Mouse (Mus musculus) heart, embryonic 13.5 days (tissue): ENCODE data around the gene Micall1. TPM values are rescaled to one million over a fixed set of nuclear protein-coding genes. Genes with fewer than 3 reads are reported as not detected.

Experiments
- ATAC-seq: fragments of 200-750 bp; cut with Nextera tagmentation; 2 replicates; pipeline ENCODE4 v1.8.0; 2017; ENCODE audit warnings: moderate TSS enrichment; ENCODE audit not compliant: insufficient number of reproducible peaks, low FRiP score, low TSS enrichment; ENCODE audit errors: extremely low read depth
- H3K27ac ChIP-seq: fragments of 300-500 bp; sonication (generic); replicated peaks from 2 replicates; pipeline ENCODE4 v1.5.1; 2015; ENCODE audit warnings: moderate library complexity, mild to moderate bottlenecking, inconsistent platforms
- H3K27me3 ChIP-seq: fragments of 300-500 bp; sonication (generic); replicated peaks from 2 replicates; pipeline ENCODE4 v1.6.1; 2015; ENCODE audit warnings: mild to moderate bottlenecking, inconsistent platforms
- H3K36me3 ChIP-seq: fragments of 300-500 bp; sonication (generic); 2 replicates; pipeline ENCODE4 v1.6.1; 2015; ENCODE audit warnings: mild to moderate bottlenecking, inconsistent platforms
- H3K4me1 ChIP-seq: fragments of 300-500 bp; sonication (generic); 2 replicates; pipeline ENCODE4 v1.6.1; 2015; ENCODE audit warnings: inconsistent platforms
- H3K4me2 ChIP-seq: fragments of 300-500 bp; sonication (generic); 2 replicates; pipeline ENCODE4 v1.6.1; 2015; ENCODE audit warnings: inconsistent platforms, mild to moderate bottlenecking, moderate library complexity
- H3K4me3 ChIP-seq: fragments of 300-500 bp; sonication (generic); 2 replicates; pipeline ENCODE4 v1.5.1; 2015; ENCODE audit warnings: moderate library complexity, mild to moderate bottlenecking, inconsistent platforms
- H3K9ac ChIP-seq: fragments of 300-500 bp; sonication (generic); 2 replicates; pipeline ENCODE4 v1.6.1; 2015; ENCODE audit warnings: inconsistent platforms, mild to moderate bottlenecking, moderate library complexity
- H3K9me3 ChIP-seq: fragments of 300-500 bp; sonication (generic); 2 replicates; pipeline ENCODE4 v1.6.1; 2016; ENCODE audit warnings: inconsistent platforms
- WGBS: fragments of 180-500 bp; shearing (Covaris S2); methylation state at CpG from one replicate; pipeline ENCODE4 v1.1.7; 2015; ENCODE audit warnings: mixed read lengths; 5-methylcytosine and 5-hydroxymethylcytosine counted together
- polyA plus RNA-seq: library from polyadenylated mRNA; unstranded; fragments of >200 nt; fragmentation: Nextera tagmentation; extraction: Ambion mirVana; gene quantifications from 2 replicates; pipeline ENCODE4 v1.2.1, GENCODE M21; 2015

The Micall1 gene
- polyA plus RNA-seq, 1 experiment from 2014 or later = 15.6 TPM

GRCm38 (mm10) chr15:79098220-79098619, 10.5 kb upstream of the Micall1 start:
- Histone ChIP-seq H3K27ac (peak overlapping the region; percentile 96), H3K9me3 (no peaks in the 10 kb centered on the region), H3K36me3 (peaks cover 30% of the 10 kb centered on the region), H3K9ac (peak overlapping the region; percentile 74), H3K4me3 (no peak overlapping the region), H3K4me2 (peak overlapping the region; percentile 39), H3K4me1 (peaks cover 77% of the 10 kb centered on the region), H3K27me3 (no peaks in the 10 kb centered on the region)
- no peak for ATAC-seq
- 41% methylated on average over 5 of the region's 5 CpGs for WGBS

DNA sequence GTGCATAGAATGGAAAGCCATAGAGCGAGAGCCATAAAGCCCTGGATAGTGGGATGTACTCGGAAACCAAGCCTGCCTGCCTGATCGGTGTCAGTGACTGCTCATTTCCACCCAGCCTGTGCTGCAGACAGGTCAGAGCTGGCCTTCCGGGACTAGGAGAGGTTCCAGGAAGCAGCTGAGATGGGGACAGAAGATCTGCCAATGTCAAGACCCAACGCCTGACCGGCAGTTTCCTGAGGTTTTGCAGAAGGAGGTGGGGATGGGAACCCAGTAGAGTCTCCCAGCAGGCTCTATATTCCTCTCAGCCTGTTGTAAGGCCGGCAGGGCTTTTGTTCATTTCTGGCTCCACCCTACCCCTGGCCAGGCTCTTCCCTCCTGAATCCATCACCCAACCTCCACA, 9.8 kb upstream of the Micall1 start:
- peak overlapping the region; percentile 39 for H3K4me2 ChIP-seq
- no peak overlapping the region for H3K4me3 ChIP-seq
- peaks cover 71% of the 10 kb centered on the region for H3K4me1 ChIP-seq
- peak; percentile 31; the same call in 1 of the 2 replicates for ATAC-seq
- no peaks in the 10 kb centered on the region for H3K27me3 ChIP-seq
- H3K27ac ChIP-seq = peak overlapping the region; percentile 96
- 23% methylated on average over 7 of the region's 7 CpGs for WGBS
- H3K9ac ChIP-seq = peak overlapping the region; percentile 74
- H3K9me3 ChIP-seq = no peaks in the 10 kb centered on the region
- peaks cover 24% of the 10 kb centered on the region for H3K36me3 ChIP-seq

DNA sequence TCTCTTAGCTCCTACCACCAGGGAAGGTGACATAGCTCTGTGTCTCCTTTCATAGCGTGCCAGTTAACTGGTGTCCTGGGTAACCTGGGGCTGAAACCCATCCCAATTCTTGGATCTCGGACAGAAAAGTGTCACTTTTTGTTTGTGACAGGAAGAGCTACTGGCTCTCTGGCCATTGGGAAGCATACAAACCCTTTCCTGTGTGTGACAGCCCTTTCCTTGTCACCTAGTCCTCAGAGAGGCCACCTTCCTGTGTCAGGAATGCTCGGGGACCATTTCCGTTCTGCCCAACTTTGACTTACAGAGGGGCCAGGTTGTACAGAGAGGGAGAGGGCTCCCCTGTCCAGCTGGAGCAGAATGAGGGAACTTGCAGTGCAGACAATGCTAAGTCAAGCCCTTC, 9.2 kb upstream of the Micall1 start:
- Histone ChIP-seq H3K9me3 (no peaks in the 10 kb centered on the region), H3K36me3 (peaks cover 18% of the 10 kb centered on the region), H3K4me1 (peaks cover 71% of the 10 kb centered on the region), H3K27me3 (no peaks in the 10 kb centered on the region), H3K9ac (peak overlapping the region; percentile 50), H3K27ac (peak overlapping the region; percentile 96), H3K4me3 (no peak overlapping the region), H3K4me2 (0 out of 2 replicates have a peak overlapping the region, but pooled peaks have one; percentile 16)
- no peak for ATAC-seq
- WGBS = 48% methylated on average over 4 of the region's 4 CpGs

DNA sequence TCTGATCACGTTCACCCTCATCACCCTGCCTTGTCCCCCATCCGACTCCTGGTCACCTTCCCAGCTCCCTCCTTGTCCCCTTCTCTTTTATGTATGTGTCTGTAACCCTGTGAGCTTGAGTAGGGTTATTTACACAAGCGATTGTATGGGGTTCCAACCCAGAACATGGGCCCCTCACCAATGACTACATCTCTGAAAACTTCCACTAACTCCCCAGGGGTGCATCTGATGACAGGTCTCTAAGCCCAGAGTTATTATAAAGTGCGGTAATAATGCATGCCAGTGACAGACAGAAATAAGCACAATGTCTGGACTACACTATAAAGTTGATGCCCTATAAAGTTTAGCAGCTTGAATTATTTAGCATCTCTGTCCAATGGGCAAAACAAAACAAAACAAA, 8.3 kb upstream of the Micall1 start:
- no peak overlapping the region for H3K9ac ChIP-seq
- no peak for ATAC-seq
- peak overlapping the region; percentile 96 for H3K27ac ChIP-seq
- no peak overlapping the region for H3K4me2 ChIP-seq
- H3K9me3 ChIP-seq = no peaks in the 10 kb centered on the region
- peaks cover 71% of the 10 kb centered on the region for H3K4me1 ChIP-seq
- WGBS = 61% methylated on average over 4 of the region's 4 CpGs
- peaks cover 8% of the 10 kb centered on the region for H3K36me3 ChIP-seq
- H3K27me3 ChIP-seq = no peaks in the 10 kb centered on the region
- H3K4me3 ChIP-seq = no peak overlapping the region

DNA sequence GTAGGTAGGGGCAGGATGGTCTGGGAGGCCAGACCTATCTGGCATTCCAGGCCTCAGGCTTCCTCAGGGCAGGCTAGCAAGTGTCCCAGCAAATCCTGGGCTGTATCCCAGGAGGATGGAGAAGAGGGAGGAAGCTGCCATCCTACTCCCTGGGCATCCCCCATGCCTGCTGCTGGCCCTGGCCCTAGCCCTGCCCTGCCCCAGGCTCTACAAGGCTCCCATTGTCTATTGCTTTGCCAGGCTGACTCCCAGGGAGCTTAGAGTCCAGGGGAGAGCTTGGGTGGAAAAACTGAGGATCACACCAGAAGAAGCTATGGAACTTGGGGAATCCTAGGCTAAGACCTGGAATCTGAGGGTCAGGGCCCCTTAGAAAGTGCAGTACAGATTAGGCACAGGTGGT, 7.2 kb upstream of the Micall1 start:
- H3K9me3 ChIP-seq = no peaks in the 10 kb centered on the region
- H3K36me3 ChIP-seq = no peaks in the 10 kb centered on the region
- H3K9ac ChIP-seq = peak overlapping the region; percentile 60; the same call in 1 of the 2 replicates
- no peaks in the 10 kb centered on the region for H3K27me3 ChIP-seq
- H3K4me2 ChIP-seq = no peak overlapping the region
- ATAC-seq = no peak
- peaks cover 61% of the 10 kb centered on the region for H3K4me1 ChIP-seq
- H3K27ac ChIP-seq = peak overlapping the region; percentile 68
- H3K4me3 ChIP-seq = no peak overlapping the region

- Histone ChIP-seq H3K4me2 (no peak overlapping the region), H3K4me3 (no peak overlapping the region), H3K4me1 (peaks cover 51% of the 10 kb centered on the region), H3K27me3 (no peaks in the 10 kb centered on the region), H3K27ac (no peak overlapping the region), H3K9ac (0 out of 2 replicates have a peak overlapping the region, but pooled peaks have one; percentile 10), H3K9me3 (no peaks in the 10 kb centered on the region), H3K36me3 (no peaks in the 10 kb centered on the region)
- 72% methylated on average over 10 of the region's 10 CpGs for WGBS
- no peak for ATAC-seq
These were observed 5.4 kb upstream of the Micall1 start for GRCm38 (mm10) chr15:79103264-79103663.

DNA sequence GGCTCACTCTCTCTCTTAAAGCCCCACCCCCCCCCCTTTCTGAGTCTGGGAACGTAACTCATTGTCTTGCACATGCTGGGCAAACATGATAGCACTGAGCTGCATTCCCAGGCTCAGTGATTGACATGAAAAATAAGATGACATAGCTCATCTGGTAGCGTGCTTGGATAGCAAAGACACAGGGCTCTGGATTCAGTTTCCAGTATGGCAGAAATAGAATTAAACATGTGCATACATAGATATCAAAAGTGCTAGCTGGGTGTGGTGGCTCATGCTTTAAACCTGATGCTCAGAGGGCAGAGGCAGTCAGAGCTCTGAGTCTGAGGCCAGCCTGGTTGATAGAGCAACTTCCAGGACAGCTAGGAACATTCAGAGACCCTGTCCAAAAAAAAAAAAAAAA, 2.9 kb upstream of the Micall1 start:
- Histone ChIP-seq H3K36me3 (0 out of 2 replicates have a peak, but pooled peaks cover 3% of the 10 kb centered on the region), H3K4me1 (peaks cover 40% of the 10 kb centered on the region), H3K4me2 (no peak overlapping the region), H3K27ac (no peak overlapping the region), H3K27me3 (no peaks in the 10 kb centered on the region), H3K9me3 (no peaks in the 10 kb centered on the region), H3K4me3 (no peak overlapping the region), H3K9ac (no peak overlapping the region)
- no peak for ATAC-seq
- WGBS = 55% methylated on average over 2 of the region's 2 CpGs

DNA sequence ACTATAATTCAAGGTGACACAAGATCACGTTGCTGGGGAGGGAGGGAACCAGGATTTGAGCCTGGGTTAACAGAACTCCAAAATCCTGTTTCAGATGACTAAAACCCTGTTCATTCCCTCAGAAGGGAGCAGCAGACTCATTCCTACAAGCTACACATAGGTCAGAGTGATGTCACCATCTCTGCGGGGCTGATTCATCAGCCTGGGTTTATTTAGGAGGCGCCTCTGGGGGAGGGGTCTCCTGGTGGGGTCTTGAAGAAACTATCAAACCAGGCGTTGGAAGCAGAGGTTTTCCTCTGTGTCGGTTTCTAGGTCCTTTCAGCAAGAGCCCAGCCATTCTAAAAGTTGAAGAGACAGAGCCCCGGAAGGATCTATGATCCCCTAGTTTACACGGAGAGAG, 732 bp upstream of the Micall1 start:
- no peak for ATAC-seq
- peak overlapping the region; percentile 92 for H3K4me2 ChIP-seq
- no peaks in the 10 kb centered on the region for H3K9me3 ChIP-seq
- H3K27me3 ChIP-seq = no peaks in the 10 kb centered on the region
- H3K4me3 ChIP-seq = peak overlapping the region; percentile 97
- WGBS = 18% methylated on average over 7 of the region's 7 CpGs
- peak overlapping the region; percentile 99 for H3K9ac ChIP-seq
- H3K27ac ChIP-seq = peak overlapping the region; percentile 97
- peaks cover 16% of the 10 kb centered on the region for H3K36me3 ChIP-seq
- H3K4me1 ChIP-seq = peaks cover 43% of the 10 kb centered on the region

DNA sequence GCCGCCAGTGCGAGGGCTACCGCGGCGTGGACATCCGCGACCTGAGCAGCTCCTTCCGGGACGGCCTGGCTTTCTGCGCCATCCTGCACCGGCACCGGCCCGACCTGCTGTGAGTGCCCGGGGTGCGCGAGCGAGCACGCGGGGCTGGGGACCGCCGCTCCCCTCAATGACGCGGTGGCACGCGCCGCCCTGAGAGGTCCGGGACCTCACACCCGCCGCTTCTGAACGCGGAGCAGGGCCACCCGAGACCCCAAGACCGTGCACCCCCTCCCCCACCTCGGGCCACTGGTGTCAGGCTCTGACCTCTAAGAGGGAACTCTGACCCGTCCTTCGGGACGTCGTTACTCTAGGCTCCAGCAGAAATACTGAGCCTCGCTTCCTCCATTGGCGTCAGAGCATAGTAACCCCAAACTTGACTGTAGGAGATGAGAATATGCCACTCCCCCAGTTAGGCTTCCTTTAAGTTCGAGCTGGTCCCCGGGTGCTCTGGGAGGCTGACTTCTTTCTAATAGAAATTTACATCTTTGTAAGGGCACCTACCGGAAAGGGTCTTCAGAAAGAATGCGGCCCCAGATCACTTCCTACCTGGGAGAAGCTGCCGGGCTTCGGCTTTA, 730 bp downstream of the Micall1 start:
- H3K9ac ChIP-seq = peak overlapping the region; percentile 99
- H3K4me2 ChIP-seq = peak overlapping the region; percentile 92
- 1% methylated on average over 38 of the region's 46 CpGs for WGBS
- ATAC-seq = 0 out of 2 replicates have a peak, but pooled peaks have one; percentile 8
- peaks cover 31% of the 10 kb centered on the region for H3K36me3 ChIP-seq
- H3K9me3 ChIP-seq = no peaks in the 10 kb centered on the region
- H3K27me3 ChIP-seq = no peaks in the 10 kb centered on the region
- H3K4me1 ChIP-seq = peaks cover 45% of the 10 kb centered on the region
- H3K4me3 ChIP-seq = peak overlapping the region; percentile 97
- H3K27ac ChIP-seq = peak overlapping the region; percentile 97

DNA sequence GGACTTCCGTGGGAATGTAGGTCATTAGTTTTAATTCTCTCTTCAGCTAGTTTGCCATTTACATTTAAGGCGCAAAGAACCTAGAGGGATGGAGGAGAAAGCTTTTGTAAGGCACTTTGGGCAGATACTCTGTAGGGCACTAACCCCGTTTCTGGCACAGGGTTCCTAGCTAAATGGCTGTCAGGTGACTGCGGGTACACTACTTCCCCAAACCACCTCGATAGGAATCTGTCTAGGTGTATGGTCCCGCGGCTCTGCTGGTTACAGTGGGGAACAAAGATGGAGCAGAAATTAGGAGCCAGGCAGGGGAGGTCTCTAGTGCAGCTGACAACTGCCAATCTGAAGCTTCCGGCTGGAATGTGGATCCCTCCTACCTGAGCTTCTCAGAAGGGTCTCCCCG, 1.3 kb downstream of the Micall1 start:
- Histone ChIP-seq H3K9me3 (no peaks in the 10 kb centered on the region), H3K4me2 (peak overlapping the region; percentile 92), H3K4me1 (peaks cover 50% of the 10 kb centered on the region), H3K27ac (peak overlapping the region; percentile 97), H3K9ac (peak overlapping the region; percentile 99), H3K36me3 (peaks cover 37% of the 10 kb centered on the region), H3K4me3 (peak overlapping the region; percentile 97), H3K27me3 (no peaks in the 10 kb centered on the region)
- 10% methylated on average over 9 of the region's 9 CpGs for WGBS
- ATAC-seq = no peak

DNA sequence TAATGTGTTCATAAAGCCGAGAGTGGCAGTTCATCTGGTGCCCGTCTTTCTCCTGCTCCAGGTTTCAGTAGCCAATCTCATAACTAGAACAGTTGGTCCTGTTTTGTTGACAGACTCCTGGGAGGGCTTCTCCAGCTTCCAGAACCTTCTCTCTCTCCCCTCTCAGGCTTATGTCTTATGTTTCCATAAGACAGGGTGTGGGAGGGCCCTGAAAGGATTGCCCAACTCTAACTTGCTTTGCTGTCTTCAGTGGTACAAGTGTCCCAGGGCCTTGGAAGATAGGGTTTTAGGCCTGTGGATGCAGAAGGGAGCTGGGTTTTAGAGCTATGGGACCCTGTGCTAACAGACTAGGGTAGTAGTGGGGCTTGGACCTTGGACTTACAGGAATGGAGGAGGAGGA, 1.8 kb downstream of the Micall1 start:
- WGBS = 50% methylated on average over 2 of the region's 2 CpGs
- H3K4me3 ChIP-seq = peak overlapping the region; percentile 97
- peaks cover 42% of the 10 kb centered on the region for H3K36me3 ChIP-seq
- peak overlapping the region; percentile 99 for H3K9ac ChIP-seq
- H3K9me3 ChIP-seq = no peaks in the 10 kb centered on the region
- ATAC-seq = no peak
- peak overlapping the region; percentile 92 for H3K4me2 ChIP-seq
- peaks cover 55% of the 10 kb centered on the region for H3K4me1 ChIP-seq
- H3K27ac ChIP-seq = peak overlapping the region; percentile 97
- H3K27me3 ChIP-seq = no peaks in the 10 kb centered on the region

DNA sequence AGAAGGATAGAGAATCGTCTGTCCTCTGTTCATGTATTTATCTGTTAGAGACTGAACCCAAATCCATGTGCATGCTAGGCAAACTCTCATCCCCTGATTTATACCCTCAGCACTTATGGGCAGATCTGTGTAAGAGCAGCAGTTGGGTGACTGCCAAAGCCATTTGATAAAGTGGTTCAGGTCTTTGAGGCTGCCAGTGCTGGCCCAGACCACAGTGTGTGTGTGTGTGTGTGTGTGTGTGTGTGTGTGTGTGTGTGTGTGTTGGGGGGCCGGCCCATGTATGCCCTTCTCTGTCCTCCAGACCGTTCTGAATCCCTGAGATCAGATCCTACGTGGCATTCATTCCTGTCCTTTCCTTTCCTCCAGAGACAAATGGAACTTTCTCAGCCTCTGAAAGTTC, 3.1 kb downstream of the Micall1 start:
- ATAC-seq = peak; percentile 59
- Histone ChIP-seq H3K36me3 (peaks cover 54% of the 10 kb centered on the region), H3K9me3 (no peaks in the 10 kb centered on the region), H3K27ac (peak overlapping the region; percentile 97), H3K9ac (peak overlapping the region; percentile 99), H3K4me1 (peaks cover 58% of the 10 kb centered on the region), H3K4me3 (peak overlapping the region; percentile 97), H3K4me2 (peak overlapping the region; percentile 92), H3K27me3 (no peaks in the 10 kb centered on the region)
- 26% methylated on average over 4 of the region's 4 CpGs for WGBS
